In genomic region chr17:28987713-28988112, GRCm38 (mm10) we compare ENCODE assay signal across 9 mouse cellular contexts. TPM values are rescaled to one million over a fixed set of nuclear protein-coding genes. Genes with fewer than 3 reads are reported as not detected.
DNase-seq lines count a peak whose midpoint lies in the region; ATAC-seq lines count a peak whose summit lies in the region.
"Had no signal": no experiment of that assay in that cellular context is flagged by ENCODE, and none has a peak within 500 bp of the region (broad histone marks: within the 10 kb centered on the region; RNA-seq: fewer than 3 reads in every experiment).

No protein-coding gene starts in this region.

- H3K4me3 ChIP-seq in liver, embryonic 11.5 days (ENCODE audit: low read depth, low read length): no peak overlapping the region

- H3K4me2 ChIP-seq in liver, embryonic 11.5 days: no peak overlapping the region

- no peak for ATAC-seq in cerebellum, adult (ENCODE audit: insufficient number of reproducible peaks, low FRiP score, low TSS enrichment)
- ATAC-seq in liver, embryonic 11.5 days (replicated peaks; ENCODE audit: low FRiP score): no peak

- H3K27me3 ChIP-seq in liver, embryonic 11.5 days (replicated peaks; ENCODE audit: control insufficient read depth, insufficient read depth, low read length): no peaks in the 10 kb centered on the region

- H3K36me3 ChIP-seq in liver, embryonic 11.5 days (ENCODE audit: control insufficient read depth, insufficient read depth, low read length): peaks cover 19% of the 10 kb centered on the region

- H3K9ac ChIP-seq in liver, embryonic 11.5 days (ENCODE audit: low read depth, low read length): no peak overlapping the region

- peak; percentile 30 for DNase-seq in cerebellum, adult 8-10 months
- peak; percentile 56 for DNase-seq in liver
- DNase-seq in liver, embryonic 11.5 days (ENCODE audit: low spot score): no peak
- DNase-seq in adrenal gland, postnatal 36 days: peak; percentile 41 to 55
- peak; percentile 50 for DNase-seq in hindlimb bud, embryonic 11.5 days (ENCODE audit: extremely low spot score, low read depth, low spot score)
- DNase-seq in natural killer cell, adult 2 months (ENCODE audit: low spot score in 2 of 2): peak; percentile 52 to 65
- DNase-seq in layer of hippocampus, postnatal 36 days: no peak

- WGBS in liver, embryonic 11.5 days: 55% methylated on average over 4 of the region's 4 CpGs

- H3K4me1 ChIP-seq in liver, embryonic 11.5 days (replicated peaks; ENCODE audit: control insufficient read depth, insufficient read depth, low read length): no peaks in the 10 kb centered on the region

- H3K27ac ChIP-seq in liver, embryonic 11.5 days (ENCODE audit: low read depth, low read length): no peak overlapping the region

- H3K9me3 ChIP-seq in liver, embryonic 11.5 days (ENCODE audit: control insufficient read depth, low read length): no peaks in the 10 kb centered on the region

RNA-seq across cellular contexts. Expression of gene Stk38, which starts 20.1 kb away (rescaled TPM):
- polyA plus RNA-seq in liver, embryonic 11.5 days (2014; fragmentation: Nextera tagmentation; extraction: Ambion mirVana): 83.3 and 90.1 TPM in 2 replicates
- 10 to 100 TPM; 53.4 to 55.9 TPM for total RNA-seq in adrenal gland, postnatal 36 days (2021)
- total RNA-seq in layer of hippocampus, postnatal 36 days (2021): 10 to 100 TPM; 51.7 to 55.6 TPM

RNA-seq across cellular contexts. Expression of gene Kctd20, which starts 36.0 kb away (rescaled TPM):
- polyA plus RNA-seq in liver, embryonic 11.5 days (2014; fragmentation: Nextera tagmentation; extraction: Ambion mirVana): 75.2 and 89.2 TPM in 2 replicates
- 10 to 100 TPM; 54.8 to 60.0 TPM for total RNA-seq in adrenal gland, postnatal 36 days (2021)
- total RNA-seq in layer of hippocampus, postnatal 36 days (2021): 10 to 100 TPM; 64.5 to 74.5 TPM

RNA-seq across cellular contexts. Expression of gene Pxt1, which starts 44.1 kb away (rescaled TPM):
- polyA plus RNA-seq in liver, embryonic 11.5 days (2014; fragmentation: Nextera tagmentation; extraction: Ambion mirVana): 0.30 and 0.92 TPM in 2 replicates
- total RNA-seq in adrenal gland, postnatal 36 days (2021): not detected
- not detected for total RNA-seq in layer of hippocampus, postnatal 36 days (2021)
- polyA plus RNA-seq: intestine, embryonic 14.5 days had no signal

RNA-seq across cellular contexts. Expression of gene Srsf3, which starts 44.7 kb away (rescaled TPM):
- 532 and 579 TPM in 2 replicates for polyA plus RNA-seq in liver, embryonic 11.5 days (2014; fragmentation: Nextera tagmentation; extraction: Ambion mirVana)
- 100 to 1,000 TPM; 147 to 148 TPM for total RNA-seq in adrenal gland, postnatal 36 days (2021)
- 100 to 1,000 TPM; 141 to 147 TPM for total RNA-seq in layer of hippocampus, postnatal 36 days (2021)

Comparison
In these comparisons a context has a peak if more than half of its experiments do, and no peak if none do; other contexts are left out.
1. DNase-seq: peak in cerebellum, adult 8-10 months (single experiment), liver (single experiment), adrenal gland, postnatal 36 days (2 of 2), hindlimb bud, embryonic 11.5 days (single experiment) and natural killer cell, adult 2 months (2 of 2); none in liver, embryonic 11.5 days (single experiment) and layer of hippocampus, postnatal 36 days (0 of 2).